Comparison of ENCODE assay signal across 19 mouse cellular contexts in genomic region chr11:63775382-63775781, GRCm38 (mm10).
DNase-seq lines count a peak whose midpoint lies in the region; ATAC-seq and TF ChIP-seq lines count a peak whose summit lies in the region.
"Had no signal": no experiment of that assay in that cellular context is flagged by ENCODE, and none has a peak within 500 bp of the region (broad histone marks: within the 10 kb centered on the region; RNA-seq: fewer than 3 reads in every experiment).

No protein-coding gene starts in this region.

- peaks cover 11% of the 10 kb centered on the region; the same call in 1 of the 2 replicates for H3K4me1 ChIP-seq in midbrain, embryonic 13.5 days (replicated peaks)
- peaks cover 16% of the 10 kb centered on the region for H3K4me1 ChIP-seq in midbrain, embryonic 10.5 days
- peaks cover 27% of the 10 kb centered on the region for H3K4me1 ChIP-seq in limb, embryonic 12.5 days (replicated peaks)
- H3K4me1 ChIP-seq in liver, postnatal 0 days (ENCODE audit: insufficient read depth): no peaks in the 10 kb centered on the region
- H3K4me1 ChIP-seq: megakaryocyte, embryonic 14.5 days had no signal

- TF ChIP-seq EP300 in liver, postnatal 0 days (IDR thresholded peaks at IDR 0.05; ENCODE audit: low read depth): no peak

- no peak overlapping the region for H3K4me2 ChIP-seq in midbrain, embryonic 13.5 days (replicated peaks)
- H3K4me2 ChIP-seq in limb, embryonic 12.5 days: no peak overlapping the region
- no peak overlapping the region for H3K4me2 ChIP-seq in liver, postnatal 0 days (ENCODE audit: low read depth, low read length)
- H3K4me2 ChIP-seq: embryonic facial prominence, embryonic 15.5 days; heart, embryonic 11.5 days had no signal

- H3K4me3 ChIP-seq in midbrain, embryonic 13.5 days (replicated peaks): no peak overlapping the region
- H3K4me3 ChIP-seq in midbrain, embryonic 10.5 days: no peak overlapping the region
- no peak overlapping the region for H3K4me3 ChIP-seq in limb, embryonic 12.5 days (replicated peaks)
- H3K4me3 ChIP-seq in liver, postnatal 0 days (ENCODE audit: low read depth, low read length): no peak overlapping the region
- H3K4me3 ChIP-seq: embryonic facial prominence, embryonic 15.5 days; megakaryocyte, embryonic 14.5 days; myocyte had no signal

- H3K27me3 ChIP-seq in midbrain, embryonic 13.5 days: no peaks in the 10 kb centered on the region
- H3K27me3 ChIP-seq in midbrain, embryonic 10.5 days (ENCODE audit: low read depth, poor library complexity, severe bottlenecking): peaks cover 14% of the 10 kb centered on the region
- H3K27me3 ChIP-seq in limb, embryonic 12.5 days: no peaks in the 10 kb centered on the region
- H3K27me3 ChIP-seq in liver, postnatal 0 days (ENCODE audit: insufficient read depth, low read length): no peaks in the 10 kb centered on the region
- H3K27me3 ChIP-seq: CH12.LX; embryonic facial prominence, embryonic 15.5 days; megakaryocyte, embryonic 14.5 days had no signal

- no peaks in the 10 kb centered on the region for H3K36me3 ChIP-seq in midbrain, embryonic 13.5 days
- H3K36me3 ChIP-seq in midbrain, embryonic 10.5 days: no peaks in the 10 kb centered on the region
- H3K36me3 ChIP-seq in limb, embryonic 12.5 days: no peaks in the 10 kb centered on the region
- H3K36me3 ChIP-seq in liver, postnatal 0 days (replicated peaks; ENCODE audit: insufficient read depth, low read length): no peaks in the 10 kb centered on the region
- H3K36me3 ChIP-seq: embryonic facial prominence, embryonic 15.5 days had no signal

- TF ChIP-seq CTCF in liver, postnatal 0 days (IDR thresholded peaks at IDR 0.05; ENCODE audit: low read depth): no peak

- ATAC-seq in midbrain, embryonic 13.5 days: peak; percentile 40; the same call in 1 of the 2 replicates
- ATAC-seq in limb, embryonic 12.5 days (ENCODE audit: insufficient number of reproducible peaks, insufficient read depth, low FRiP score, low TSS enrichment, low read depth): no peak
- peak; percentile 83 for ATAC-seq in liver, postnatal 0 days
- ATAC-seq: forebrain, embryonic 14.5 days; inflammation-experienced regulatory T-cells, adult 6 months had no signal

- H3K27ac ChIP-seq in midbrain, embryonic 13.5 days: no peak overlapping the region
- H3K27ac ChIP-seq in midbrain, embryonic 10.5 days (replicated peaks): no peak overlapping the region
- H3K27ac ChIP-seq in limb, embryonic 12.5 days: peak overlapping the region; percentile 59; the same call in 1 of the 2 replicates
- H3K27ac ChIP-seq in liver, postnatal 0 days (ENCODE audit: low read depth): no peak overlapping the region
- H3K27ac ChIP-seq: embryonic facial prominence, embryonic 15.5 days had no signal

- H3K9me3 ChIP-seq in midbrain, embryonic 13.5 days: no peaks in the 10 kb centered on the region
- no peaks in the 10 kb centered on the region for H3K9me3 ChIP-seq in midbrain, embryonic 10.5 days (replicated peaks)
- no peaks in the 10 kb centered on the region for H3K9me3 ChIP-seq in limb, embryonic 12.5 days
- H3K9me3 ChIP-seq in liver, postnatal 0 days (ENCODE audit: low read length): no peaks in the 10 kb centered on the region
- H3K9me3 ChIP-seq: embryonic facial prominence, embryonic 15.5 days had no signal

- 74% methylated on average over 6 of the region's 6 CpGs for WGBS in midbrain, embryonic 13.5 days
- 62% methylated on average over 6 of the region's 6 CpGs for WGBS in midbrain, embryonic 10.5 days
- WGBS in limb, embryonic 12.5 days: 16% methylated on average over 6 of the region's 6 CpGs
- 48% methylated on average over 6 of the region's 6 CpGs for WGBS in liver, postnatal 0 days (ENCODE audit: insufficient replicate concordance)

- DNase-seq in gastrocnemius, postnatal 10 days: peak; percentile 5
- DNase-seq in gastrocnemius, adult 8-10 months (ENCODE audit: low spot score in 2 of 2): no peak
- DNase-seq in midbrain, embryonic 10.5 days (ENCODE audit: low spot score): no peak
- DNase-seq in liver, postnatal 0 days: peak; percentile 20
- DNase-seq in lung, postnatal 36 days: no peak
- no peak for DNase-seq in urinary bladder, adult 18-20 months (ENCODE audit: low spot score in 2 of 2)
- DNase-seq: gastrocnemius, postnatal 14 days; heart, postnatal 4 days; right cerebral cortex, postnatal 25 days; thymus, postnatal 25 days had no signal

- no peak overlapping the region for H3K9ac ChIP-seq in midbrain, embryonic 13.5 days (replicated peaks)
- H3K9ac ChIP-seq in limb, embryonic 12.5 days (replicated peaks): no peak overlapping the region
- no peak overlapping the region for H3K9ac ChIP-seq in liver, postnatal 0 days (replicated peaks)
- H3K9ac ChIP-seq: embryonic facial prominence, embryonic 15.5 days had no signal

Comparison
In these comparisons a context has a peak if more than half of its experiments do, and no peak if none do; other contexts are left out.
1. DNase-seq: peak in gastrocnemius, postnatal 10 days (single experiment) and liver, postnatal 0 days (single experiment); none in gastrocnemius, adult 8-10 months (0 of 2), midbrain, embryonic 10.5 days (single experiment), lung, postnatal 36 days (single experiment) and urinary bladder, adult 18-20 months (0 of 2).